Mouse (Mus musculus) neural tube, embryonic 13.5 days (tissue): ENCODE data around the gene B3glct. TPM values are rescaled to one million over a fixed set of nuclear protein-coding genes. Genes with fewer than 3 reads are reported as not detected.

ENCODE experiments used
- ATAC-seq: fragments of 200-750 bp; cut with Nextera tagmentation; 2 replicates; pipeline ENCODE4 v1.8.0; 2017; ENCODE audit warnings: low read depth, mild to moderate bottlenecking, moderate TSS enrichment, moderate library complexity
- H3K27ac ChIP-seq: fragments of 300-500 bp; sonication (generic); replicated peaks from 2 replicates; pipeline ENCODE4 v1.5.1; 2015; ENCODE audit warnings: moderate library complexity, mild to moderate bottlenecking, inconsistent platforms
- H3K27me3 ChIP-seq: fragments of 300-500 bp; sonication (generic); 2 replicates; pipeline ENCODE4 v1.6.1; 2015; ENCODE audit warnings: mild to moderate bottlenecking, inconsistent platforms
- H3K36me3 ChIP-seq: fragments of 300-500 bp; sonication (generic); 2 replicates; pipeline ENCODE4 v1.6.1; 2015; ENCODE audit warnings: mild to moderate bottlenecking, inconsistent platforms
- H3K4me1 ChIP-seq: fragments of 300-500 bp; sonication (generic); replicated peaks from 2 replicates; pipeline ENCODE4 v1.6.1; 2015; ENCODE audit warnings: inconsistent platforms
- H3K4me2 ChIP-seq: fragments of 300-500 bp; sonication (generic); 2 replicates; pipeline ENCODE4 v1.6.1; 2015; ENCODE audit warnings: inconsistent platforms, mild to moderate bottlenecking, moderate library complexity
- H3K4me3 ChIP-seq: fragments of 300-500 bp; sonication (generic); 2 replicates; pipeline ENCODE4 v1.5.1; 2015; ENCODE audit warnings: mild to moderate bottlenecking, inconsistent platforms
- H3K9ac ChIP-seq: fragments of 300-500 bp; sonication (generic); 2 replicates; pipeline ENCODE4 v1.6.1; 2015; ENCODE audit warnings: moderate library complexity, mild to moderate bottlenecking, inconsistent platforms
- H3K9me3 ChIP-seq: fragments of 300-500 bp; sonication (generic); 2 replicates; pipeline ENCODE4 v1.6.1; 2016; ENCODE audit warnings: inconsistent platforms
- WGBS: fragments of 180-500 bp; shearing (Covaris S2); methylation state at CpG from one replicate; pipeline ENCODE4 v1.1.7; 2015; 5-methylcytosine and 5-hydroxymethylcytosine counted together
- polyA plus RNA-seq: library from polyadenylated mRNA; unstranded; fragments of >200 nt; fragmentation: Nextera tagmentation; extraction: Ambion mirVana; gene quantifications from 2 replicates; pipeline ENCODE4 v1.2.1, GENCODE M21; 2015

Gene B3glct
- polyA plus RNA-seq, result 14.5 and 16.1 TPM in 2 replicates

GRCm38 (mm10) chr5:149678100-149678989 lies at the start of gene B3glct:
Gene B3glct, plus strand, starts transcription at chr5:149678230.
- under 1% methylated on average over 83 of the region's 106 CpGs for WGBS
- ATAC-seq, result peak; percentile 94
- Histone ChIP-seq H3K27me3 (no peaks in the 10 kb centered on the region), H3K4me2 (peak within 1 kb of the TSS; percentile 72), H3K9ac (peak within 1 kb of the TSS; percentile 84), H3K4me3 (peak within 1 kb of the TSS; percentile 71), H3K9me3 (no peaks in the 10 kb centered on the region), H3K4me1 (peaks cover 12% of the 10 kb centered on the region), H3K27ac (peak within 1 kb of the TSS; percentile 68; the same call in 1 of the 2 replicates), H3K36me3 (no peaks in the 10 kb centered on the region)

GRCm38 (mm10) chr5:149634409-149635035 lies 43.5 kb upstream of the B3glct start:
- 77% methylated on average over 11 of the region's 11 CpGs for WGBS
- Histone ChIP-seq H3K27me3 (no peaks in the 10 kb centered on the region), H3K27ac (no peak overlapping the region), H3K4me3 (peak overlapping the region; percentile 80), H3K9me3 (no peaks in the 10 kb centered on the region), H3K4me2 (peak overlapping the region; percentile 85), H3K4me1 (peaks cover 32% of the 10 kb centered on the region), H3K36me3 (peaks cover 42% of the 10 kb centered on the region), H3K9ac (peak overlapping the region; percentile 88)
- no peak for ATAC-seq

GRCm38 (mm10) chr5:149635556-149635955 lies 42.5 kb upstream of the B3glct start:
- Histone ChIP-seq H3K36me3 (peaks cover 31% of the 10 kb centered on the region), H3K4me1 (peaks cover 32% of the 10 kb centered on the region), H3K9me3 (no peaks in the 10 kb centered on the region), H3K27me3 (no peaks in the 10 kb centered on the region), H3K27ac (peak overlapping the region; percentile 89), H3K9ac (peak overlapping the region; percentile 88), H3K4me2 (peak overlapping the region; percentile 85), H3K4me3 (peak overlapping the region; percentile 80)
- under 1% methylated on average over 22 of the region's 24 CpGs for WGBS
- ATAC-seq, result peak; percentile 1; the same call in 1 of the 2 replicates

GRCm38 (mm10) chr5:149636075-149636920 lies 41.7 kb upstream of the B3glct start, which contains the start of gene Hsph1:
Gene Hsph1, minus strand, starts transcription at chr5:149636376.
- peaks cover 24% of the 10 kb centered on the region for H3K36me3 ChIP-seq
- peak within 1 kb of the TSS; percentile 88 for H3K9ac ChIP-seq
- peak within 1 kb of the TSS; percentile 89 for H3K27ac ChIP-seq
- peak within 1 kb of the TSS; percentile 80 for H3K4me3 ChIP-seq
- peaks cover 32% of the 10 kb centered on the region for H3K4me1 ChIP-seq
- peak within 1 kb of the TSS; percentile 85 for H3K4me2 ChIP-seq
- WGBS, result under 1% methylated on average over 58 of the region's 60 CpGs
- peak; percentile 99 for ATAC-seq
- H3K9me3 ChIP-seq, result no peaks in the 10 kb centered on the region
- H3K27me3 ChIP-seq, result no peaks in the 10 kb centered on the region

GRCm38 (mm10) chr5:149637306-149637705 lies 40.7 kb upstream of the B3glct start:
- peak overlapping the region; percentile 71; the same call in 1 of the 2 replicates for H3K9ac ChIP-seq
- H3K4me3 ChIP-seq, result peak overlapping the region; percentile 80; the same call in 1 of the 2 replicates
- H3K9me3 ChIP-seq, result no peaks in the 10 kb centered on the region
- peak overlapping the region; percentile 85 for H3K4me2 ChIP-seq
- H3K36me3 ChIP-seq, result peaks cover 14% of the 10 kb centered on the region
- H3K27me3 ChIP-seq, result no peaks in the 10 kb centered on the region
- peaks cover 34% of the 10 kb centered on the region for H3K4me1 ChIP-seq
- 59% methylated on average over 8 of the region's 8 CpGs for WGBS
- no peak overlapping the region for H3K27ac ChIP-seq
- ATAC-seq, result no peak

GRCm38 (mm10) chr5:149641277-149641892 lies 36.6 kb upstream of the B3glct start:
- Histone ChIP-seq H3K27me3 (no peaks in the 10 kb centered on the region), H3K4me3 (no peak overlapping the region), H3K9me3 (no peaks in the 10 kb centered on the region), H3K4me2 (no peak overlapping the region), H3K9ac (no peak overlapping the region), H3K4me1 (peaks cover 10% of the 10 kb centered on the region), H3K27ac (no peak overlapping the region), H3K36me3 (no peaks in the 10 kb centered on the region)
- ATAC-seq, result no peak
- 91% methylated on average over 8 of the region's 8 CpGs for WGBS

- no peak for ATAC-seq
- no peaks in the 10 kb centered on the region for H3K9me3 ChIP-seq
- H3K27me3 ChIP-seq, result no peaks in the 10 kb centered on the region
- no peak overlapping the region for H3K27ac ChIP-seq
- H3K4me2 ChIP-seq, result no peak overlapping the region
- H3K4me1 ChIP-seq, result peaks cover 7% of the 10 kb centered on the region
- 53% methylated on average over 6 of the region's 6 CpGs for WGBS
- H3K4me3 ChIP-seq, result no peak overlapping the region
- no peaks in the 10 kb centered on the region for H3K36me3 ChIP-seq
- no peak overlapping the region for H3K9ac ChIP-seq
Measured at GRCm38 (mm10) chr5:149642366-149642765, 35.7 kb upstream of the B3glct start.

GRCm38 (mm10) chr5:149642783-149643509 lies 35.1 kb upstream of the B3glct start:
- Histone ChIP-seq H3K4me3 (no peak overlapping the region), H3K36me3 (no peaks in the 10 kb centered on the region), H3K27me3 (no peaks in the 10 kb centered on the region), H3K9ac (no peak overlapping the region), H3K4me2 (no peak overlapping the region), H3K27ac (no peak overlapping the region), H3K9me3 (no peaks in the 10 kb centered on the region), H3K4me1 (peaks cover 7% of the 10 kb centered on the region)
- WGBS, result 85% methylated on average over 11 of the region's 11 CpGs
- ATAC-seq, result no peak

- Histone ChIP-seq H3K4me2 (no peak overlapping the region), H3K27me3 (no peaks in the 10 kb centered on the region), H3K27ac (0 out of 2 replicates have a peak overlapping the region, but pooled peaks have one; percentile 23), H3K9me3 (no peaks in the 10 kb centered on the region), H3K4me1 (peaks cover 12% of the 10 kb centered on the region; the same call in 1 of the 2 replicates), H3K4me3 (no peak overlapping the region), H3K9ac (no peak overlapping the region), H3K36me3 (no peaks in the 10 kb centered on the region)
- WGBS, result 64% methylated on average over 8 of the region's 8 CpGs
- ATAC-seq, result no peak
Measured at GRCm38 (mm10) chr5:149647367-149648115, 30.5 kb upstream of the B3glct start.

- no peak overlapping the region for H3K27ac ChIP-seq
- H3K9ac ChIP-seq, result no peak overlapping the region
- no peak overlapping the region for H3K4me3 ChIP-seq
- no peak overlapping the region for H3K4me2 ChIP-seq
- H3K36me3 ChIP-seq, result no peaks in the 10 kb centered on the region
- no peaks in the 10 kb centered on the region for H3K27me3 ChIP-seq
- WGBS, result 62% methylated on average over 4 of the region's 4 CpGs
- no peak for ATAC-seq
- H3K9me3 ChIP-seq, result no peaks in the 10 kb centered on the region
- H3K4me1 ChIP-seq, result peaks cover 11% of the 10 kb centered on the region; the same call in 1 of the 2 replicates
Measured at GRCm38 (mm10) chr5:149648196-149648595, 29.8 kb upstream of the B3glct start.
